Mouse (Mus musculus) ES-Bruce4 (cell line): ENCODE measurements around the gene Sertad1.
A peak's percentile ranks its signal among the peaks of the same experiment; 100 is the strongest.

Experiments
- CTCF ChIP-seq: IDR thresholded peaks from one replicate; pipeline ENCODE4 v1.8.1; 2011; ENCODE audit warnings: low read depth, low read length
- EP300 ChIP-seq: IDR thresholded peaks from 2 replicates; pipeline ENCODE4 v1.6.1; 2011; ENCODE audit warnings: low read depth, low read length; ENCODE audit not compliant: insufficient read depth
- POLR2A ChIP-seq: IDR thresholded peaks from one replicate; pipeline ENCODE4 v1.8.1; 2011; ENCODE audit warnings: low read length; ENCODE audit not compliant: insufficient read depth

- TF ChIP-seq POLR2A = no peak
- peak; percentile 53 for TF ChIP-seq CTCF
- TF ChIP-seq EP300 = no peak
Observed at GRCm38 (mm10) chr7:27530937-27531336, 44.2 kb downstream of the Sertad1 start.
